Mouse (Mus musculus) lung, postnatal 36 days (tissue): ENCODE data around the gene Ttc7b.
A peak's percentile ranks its signal among the peaks of the same experiment; 100 is the strongest.

Experiments used
- DNase-seq: peaks from one replicate; pipeline ENCODE4 v3.0.0; 2022; ENCODE audit warnings: mixed read lengths

Ttc7b gene

DNA sequence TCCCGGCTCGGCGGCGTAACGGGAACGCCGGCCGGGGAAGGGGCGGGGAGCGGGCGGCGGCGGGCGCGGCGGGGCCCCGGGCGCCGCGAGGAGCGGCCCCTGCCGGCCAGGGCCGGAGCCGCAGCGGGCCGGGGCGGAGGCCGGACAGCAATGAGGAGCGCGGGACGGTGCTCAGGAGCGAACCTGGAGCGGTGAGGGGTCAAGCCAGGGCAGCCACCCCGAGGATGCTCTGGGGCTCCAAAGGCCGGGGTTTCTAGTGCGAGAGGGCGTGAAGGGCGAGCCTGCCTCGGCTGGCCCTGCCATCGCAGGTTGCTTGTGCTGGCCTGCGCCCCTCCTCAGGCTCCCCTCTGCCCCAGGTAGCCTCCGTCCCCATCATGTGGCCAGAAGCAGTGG is at the start of gene Ttc7b:
Gene Ttc7b, minus strand, starts transcription at position 33 of the 393 bp plus-strand sequence.
- peak; percentile 56 for DNase-seq

DNA sequence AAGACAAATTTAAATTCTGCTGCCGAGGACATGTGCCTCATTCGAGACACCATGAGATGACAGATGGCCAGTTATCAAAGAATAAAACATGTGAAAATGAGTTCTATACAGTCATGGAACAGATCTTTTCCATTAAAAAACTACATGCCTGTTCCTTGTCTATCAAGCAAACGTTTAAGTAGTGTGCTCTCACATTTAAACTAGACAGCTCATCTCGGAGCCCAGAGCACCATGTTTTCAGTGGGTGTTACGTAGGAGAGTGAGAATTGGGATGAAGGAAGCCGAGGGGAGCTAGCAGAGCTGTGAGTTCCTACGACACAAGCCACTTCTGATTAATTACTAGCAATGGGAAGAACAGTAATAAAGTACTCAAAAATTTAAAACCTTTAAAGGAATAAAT is 48.2 kb upstream of the Ttc7b start:
- no peak for DNase-seq

DNA sequence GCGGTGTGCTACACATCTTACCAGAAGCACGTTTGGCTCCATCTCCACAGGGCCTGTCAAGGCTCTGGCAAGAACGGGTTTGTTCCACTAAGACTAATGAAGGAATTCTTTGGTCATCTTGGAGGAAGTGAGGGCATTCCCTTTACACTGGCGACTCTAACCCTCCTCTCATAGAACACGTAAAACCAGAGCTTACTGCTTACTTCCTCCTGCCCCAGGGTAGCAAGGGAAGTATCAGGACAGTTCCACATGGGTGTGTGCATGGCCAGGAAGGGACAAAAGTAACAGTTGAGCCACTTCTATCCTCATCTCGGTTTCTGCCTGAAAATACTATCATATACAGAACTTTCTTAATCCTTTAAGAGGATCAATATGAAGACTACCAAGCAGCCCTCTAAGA is 47.5 kb upstream of the Ttc7b start:
- DNase-seq = no peak

DNA sequence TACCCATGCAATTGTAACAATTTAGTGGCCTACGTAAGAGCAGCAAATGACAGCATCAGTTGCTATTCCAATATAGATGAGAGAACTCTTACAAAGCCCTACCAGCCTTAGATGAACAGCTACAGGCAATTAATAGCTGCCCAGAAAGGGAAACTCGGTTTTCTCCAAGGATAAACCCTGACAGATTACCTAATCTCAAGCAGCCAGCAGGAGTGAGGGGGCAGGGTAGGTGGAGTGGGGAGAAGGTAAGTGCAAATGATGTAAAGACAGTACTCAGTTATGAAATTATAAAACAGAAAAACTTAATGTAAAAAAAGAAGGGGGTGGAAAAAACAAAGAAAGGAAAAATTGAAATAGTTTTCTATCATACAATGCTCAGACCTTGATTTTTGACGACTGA is 47.0 kb upstream of the Ttc7b start:
- DNase-seq = no peak

DNA sequence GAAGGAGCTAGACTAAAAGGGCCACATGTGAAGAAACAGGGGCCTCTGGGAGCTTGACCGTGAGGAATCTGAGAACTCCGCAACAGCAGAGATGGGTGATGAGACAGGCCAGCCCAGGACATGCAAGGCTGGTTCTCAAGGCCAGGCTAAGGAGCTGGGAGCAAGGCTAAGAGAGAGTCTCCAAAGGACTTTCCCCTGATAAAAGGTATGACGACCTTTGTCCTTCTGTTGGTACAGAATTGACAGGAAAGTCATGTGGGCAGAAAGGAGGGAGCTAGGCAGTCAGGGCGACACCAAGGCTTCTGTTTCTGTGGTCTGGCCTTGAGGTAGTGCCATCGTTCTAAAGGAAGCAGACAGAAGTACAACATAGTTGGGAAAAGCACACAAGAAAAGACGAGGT is 33.0 kb upstream of the Ttc7b start:
- no peak for DNase-seq

DNA sequence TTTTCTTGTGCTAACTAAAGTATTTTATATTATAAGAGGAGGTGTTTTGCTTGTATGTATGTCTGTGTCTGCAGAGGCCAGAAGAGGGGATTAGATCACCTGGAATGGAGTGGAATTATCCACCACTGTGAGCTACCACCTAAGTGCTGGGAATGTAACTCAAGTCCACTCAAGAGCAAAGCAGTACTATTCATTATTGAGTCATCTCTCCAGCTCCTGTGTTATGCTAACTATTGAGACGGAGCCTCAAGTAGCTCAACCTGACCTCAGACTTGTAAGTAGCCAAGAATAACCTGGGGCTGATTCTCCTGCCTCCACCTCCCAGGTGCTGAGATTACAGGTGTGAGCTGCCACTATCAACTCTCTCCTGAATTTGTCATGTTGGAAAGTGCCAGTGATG is 31.3 kb upstream of the Ttc7b start:
- no peak for DNase-seq

DNA sequence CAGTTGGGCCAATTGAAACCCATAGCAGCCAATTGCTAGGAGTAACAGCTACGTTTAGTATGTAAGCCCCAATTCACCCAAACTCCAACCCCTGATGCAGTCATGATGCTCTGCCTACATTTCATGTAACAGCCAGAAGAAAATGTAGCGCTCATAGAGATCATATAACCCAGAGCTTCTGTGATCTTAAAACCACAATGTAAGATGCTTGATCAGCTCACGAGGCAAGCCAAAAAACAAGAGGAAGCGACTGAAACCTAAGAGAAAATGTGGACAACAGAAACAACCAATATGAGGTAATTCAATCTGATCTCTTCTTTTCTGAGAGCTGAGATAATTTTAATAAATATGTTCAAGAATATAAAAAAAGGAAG is 23.6 kb upstream of the Ttc7b start:
- DNase-seq = no peak

DNA sequence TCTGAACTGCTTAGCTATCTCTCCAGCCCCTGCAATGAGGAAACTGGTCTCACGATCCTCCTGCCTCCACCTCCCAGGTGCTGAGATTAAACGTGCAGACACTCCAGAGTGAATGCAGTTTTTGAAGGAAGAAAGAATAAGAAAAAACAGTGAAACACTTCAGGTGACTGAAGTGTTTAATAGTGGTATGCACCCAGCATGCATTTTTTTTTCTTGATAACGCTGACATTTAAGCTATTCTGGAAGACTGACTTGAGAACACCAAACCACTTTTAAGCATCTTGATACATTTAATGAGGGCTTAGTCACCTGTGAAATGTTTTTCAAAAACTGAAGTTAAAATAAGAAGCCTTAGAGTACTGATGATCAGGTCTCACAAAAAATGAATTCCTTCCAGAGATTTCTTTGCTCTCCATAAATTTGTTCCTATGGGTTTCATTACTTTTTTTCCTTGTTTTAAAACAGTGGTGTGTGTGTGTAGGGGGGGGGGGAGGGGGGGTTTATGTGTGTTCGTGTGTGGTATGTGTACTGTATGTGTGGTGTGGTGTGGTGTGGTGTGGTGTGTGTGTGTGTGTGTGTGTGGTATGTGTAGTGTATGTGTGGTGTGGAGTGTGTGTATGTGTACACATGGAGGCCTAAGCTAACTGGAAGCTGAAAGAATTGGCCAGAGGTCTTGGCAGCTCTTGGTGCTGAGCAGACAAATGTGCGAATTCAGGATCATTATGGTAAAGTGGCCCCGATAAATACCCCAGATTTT is 23.0 kb upstream of the Ttc7b start:
- no peak for DNase-seq

DNA sequence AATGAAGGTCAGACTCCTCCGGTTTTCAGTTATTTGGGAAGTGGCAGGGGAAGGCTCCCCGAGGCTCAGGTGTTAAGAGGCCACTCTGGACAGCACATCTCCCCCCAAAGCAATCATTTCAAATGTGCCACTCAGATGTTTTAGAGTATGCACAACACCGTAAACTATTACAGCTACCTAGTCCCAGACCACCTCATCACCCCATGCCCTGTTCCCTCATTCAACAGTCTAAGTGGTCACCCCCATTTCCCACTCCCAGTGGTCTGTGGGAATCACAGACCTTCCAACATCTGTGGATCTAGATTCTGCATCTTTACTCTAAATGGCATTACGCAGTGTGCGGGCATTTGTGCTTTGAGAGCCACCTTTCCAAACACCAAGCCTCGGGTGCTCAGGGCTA is 21.9 kb upstream of the Ttc7b start:
- no peak for DNase-seq

DNA sequence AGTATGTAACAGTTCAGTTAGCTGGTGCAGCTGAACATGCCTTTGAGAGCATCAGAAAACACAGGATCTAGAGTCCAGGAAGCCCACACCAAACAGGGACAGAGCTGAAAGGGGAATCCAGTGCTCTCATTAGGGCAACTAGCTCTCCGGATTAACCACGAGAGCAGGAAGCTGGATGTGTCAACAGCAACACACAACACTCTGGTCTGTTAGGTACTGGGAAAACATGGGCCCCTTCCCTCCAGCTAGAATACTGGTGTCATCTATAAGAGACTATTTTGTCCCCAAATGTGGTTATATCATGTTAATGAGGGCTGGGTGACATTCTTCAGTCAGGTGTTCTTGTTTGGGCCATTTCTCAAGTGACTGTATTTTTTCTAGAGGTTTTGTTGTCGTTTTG is 21.4 kb upstream of the Ttc7b start:
- DNase-seq = no peak

DNA sequence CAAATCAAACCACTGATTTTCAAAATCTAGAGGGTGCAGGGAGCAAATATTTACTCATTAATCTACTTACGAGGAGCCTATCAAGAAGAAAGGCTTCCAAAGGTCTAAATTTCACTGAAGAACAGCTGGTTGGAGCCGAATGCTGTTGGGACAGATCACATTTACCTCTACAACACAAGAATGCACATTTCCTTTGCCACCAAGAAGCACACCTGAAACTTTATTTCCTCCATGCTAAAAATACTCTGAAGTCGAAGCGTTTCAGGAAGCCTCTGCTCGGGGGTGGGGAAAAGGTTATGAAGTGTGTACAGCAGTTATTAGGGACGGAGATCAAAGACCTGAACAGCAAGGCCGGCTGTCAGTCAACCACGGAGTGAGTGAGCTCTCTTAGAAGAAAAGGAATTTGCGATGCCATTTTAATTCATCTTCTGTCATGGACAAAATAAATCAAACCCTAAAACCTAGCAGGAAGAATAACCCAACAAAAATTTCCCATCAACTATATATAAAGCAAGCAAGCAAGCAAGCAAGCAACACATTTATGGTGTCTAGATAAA is 18.6 kb upstream of the Ttc7b start:
- no peak for DNase-seq

DNA sequence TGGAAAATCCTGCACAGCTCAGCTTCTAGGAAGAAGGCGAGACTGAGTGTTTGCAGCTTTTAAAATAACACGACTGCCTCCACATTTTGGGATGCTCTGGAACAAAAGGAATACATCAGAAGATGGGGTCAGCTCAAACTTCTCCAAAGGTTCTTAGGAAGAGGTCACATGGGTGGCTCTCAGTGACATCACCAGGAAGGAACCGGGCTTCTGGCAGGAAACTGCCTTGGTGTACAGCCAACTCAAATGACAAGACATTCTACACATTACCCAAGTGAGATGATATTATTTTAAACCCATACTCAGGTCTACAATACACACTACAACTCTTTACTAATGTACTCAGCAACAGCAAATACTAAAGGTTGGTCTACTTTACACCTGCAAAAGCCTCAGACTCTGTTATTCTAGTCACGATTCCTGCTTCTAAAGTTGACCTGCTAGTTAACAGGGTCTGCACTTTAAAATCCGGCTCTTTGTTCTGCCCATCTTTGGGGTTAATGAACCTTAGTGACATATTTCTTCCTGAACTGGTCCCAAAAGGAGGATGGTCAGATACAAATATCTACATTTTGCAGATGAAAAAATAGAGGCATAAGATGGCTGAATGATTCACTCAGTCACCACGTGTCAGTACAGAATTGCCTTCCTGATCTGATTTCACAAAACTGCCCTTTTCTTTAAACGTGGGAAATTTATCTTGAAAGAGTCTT is 18.0 kb upstream of the Ttc7b start:
- peak; percentile 80 for DNase-seq

DNA sequence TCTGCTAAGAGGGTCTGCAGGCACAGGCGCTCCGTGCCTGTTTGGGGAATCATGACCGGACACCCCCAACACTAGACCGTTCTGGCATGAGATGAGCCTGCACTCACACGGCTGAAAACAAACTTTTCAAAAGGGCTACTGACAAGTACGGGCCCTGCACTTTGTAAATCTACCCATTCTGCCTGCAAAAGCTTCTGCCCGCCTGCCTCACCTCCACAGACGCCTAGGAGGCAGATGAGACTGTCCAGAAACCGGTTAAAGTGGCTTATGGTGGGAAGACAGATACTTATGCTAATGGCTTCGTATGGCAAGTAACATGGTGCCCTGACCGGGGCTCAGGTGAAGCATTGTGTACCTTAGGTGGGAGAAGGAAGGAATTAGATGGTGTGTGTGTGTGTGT is 16.5 kb upstream of the Ttc7b start:
- DNase-seq = no peak

DNA sequence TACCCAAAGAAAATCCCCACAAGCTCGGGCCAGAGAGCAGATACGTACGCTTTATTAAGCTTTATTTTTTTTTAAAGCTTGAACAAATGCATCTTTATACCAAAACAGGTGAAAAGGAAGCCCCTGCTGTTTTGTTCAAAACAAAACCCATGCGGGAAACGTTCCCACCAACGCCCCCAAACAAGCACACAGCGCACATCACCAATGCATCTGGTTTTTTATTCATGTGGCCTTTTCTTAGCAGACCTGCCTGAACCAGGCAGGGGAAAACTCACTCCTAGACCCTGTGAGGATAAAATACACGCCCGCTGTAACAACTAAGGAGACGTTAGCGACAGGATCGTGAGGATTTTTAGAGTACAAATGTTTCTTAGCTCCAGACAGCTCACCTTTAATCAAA is 14.4 kb upstream of the Ttc7b start:
- DNase-seq = no peak

DNA sequence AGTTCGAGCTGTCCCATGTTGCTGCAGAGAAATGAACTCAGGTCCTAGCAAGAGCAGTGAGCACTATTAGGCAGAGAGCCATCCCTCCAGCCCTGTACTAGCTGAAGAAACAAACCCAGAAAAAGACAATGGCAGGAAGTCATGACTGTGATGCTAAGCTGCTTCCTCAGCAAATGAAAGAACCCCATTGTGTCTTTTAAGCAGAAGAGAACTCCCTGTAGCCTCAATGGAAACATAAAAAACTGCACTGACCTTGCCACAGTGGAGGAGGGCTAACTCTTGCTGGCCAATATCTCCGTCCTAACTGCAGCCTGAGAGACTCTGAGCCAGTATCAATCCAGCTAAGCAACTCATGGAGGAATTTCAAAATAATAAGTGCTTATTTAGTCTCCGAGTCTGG is 13.4 kb upstream of the Ttc7b start:
- DNase-seq = peak; percentile 75

DNA sequence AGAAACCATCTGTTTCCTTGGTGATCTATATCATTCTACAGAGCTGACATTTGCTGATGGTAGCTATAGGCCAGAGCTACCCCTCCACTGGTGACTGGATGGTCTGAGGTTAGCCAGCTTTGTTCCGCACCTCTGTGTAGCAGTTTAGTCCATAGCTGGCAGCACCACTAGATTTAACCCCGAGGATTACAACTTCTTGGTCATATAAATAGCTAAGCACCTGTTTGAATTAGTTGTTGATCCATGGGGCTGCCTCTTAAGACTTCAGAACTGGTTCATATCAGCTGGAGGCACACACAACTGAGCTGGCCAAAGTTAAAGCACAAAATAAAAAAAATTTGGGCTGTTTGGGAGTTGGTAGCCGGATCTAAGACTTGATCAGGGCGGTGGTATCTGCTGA is 12.6 kb upstream of the Ttc7b start:
- no peak for DNase-seq

DNA sequence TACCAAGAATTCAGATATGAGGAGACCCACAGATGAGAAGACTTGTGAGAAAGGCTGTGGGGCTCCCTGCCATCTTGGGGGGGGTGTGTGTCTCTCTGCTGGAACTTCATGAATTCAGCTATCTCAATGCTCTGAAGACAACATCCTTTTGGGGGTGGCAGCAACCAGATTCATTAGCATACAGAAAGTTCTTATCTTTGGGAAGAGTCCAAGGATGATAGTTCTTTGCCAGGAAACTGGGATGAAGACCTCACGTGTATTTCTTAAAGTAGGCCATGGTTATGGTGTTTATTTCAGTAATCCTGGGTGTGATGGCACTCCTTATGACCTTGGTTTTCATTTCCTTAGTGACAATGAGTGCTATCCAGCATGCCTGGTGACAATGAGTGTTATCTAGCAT is 11.1 kb upstream of the Ttc7b start:
- peak; percentile 24 for DNase-seq

DNA sequence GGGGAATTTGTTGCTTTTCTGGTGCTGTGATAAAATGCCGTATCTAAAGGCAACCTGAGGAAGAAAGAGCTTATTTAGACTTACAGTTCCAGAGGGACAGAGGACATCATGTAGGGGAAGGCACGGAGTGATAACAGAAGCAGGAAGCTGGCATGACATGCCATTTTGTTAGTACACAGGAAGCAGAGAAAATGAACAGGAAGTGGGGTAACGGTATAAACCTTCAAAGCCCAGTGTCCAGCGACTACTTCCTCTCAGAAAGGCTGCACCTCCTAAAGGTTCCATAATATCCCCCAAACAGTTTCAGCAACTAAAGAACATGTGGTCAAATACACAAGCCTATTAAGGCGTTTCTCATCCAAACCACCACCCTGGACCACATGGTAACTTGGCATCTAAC is 10.2 kb upstream of the Ttc7b start:
- DNase-seq = peak; percentile 35

DNA sequence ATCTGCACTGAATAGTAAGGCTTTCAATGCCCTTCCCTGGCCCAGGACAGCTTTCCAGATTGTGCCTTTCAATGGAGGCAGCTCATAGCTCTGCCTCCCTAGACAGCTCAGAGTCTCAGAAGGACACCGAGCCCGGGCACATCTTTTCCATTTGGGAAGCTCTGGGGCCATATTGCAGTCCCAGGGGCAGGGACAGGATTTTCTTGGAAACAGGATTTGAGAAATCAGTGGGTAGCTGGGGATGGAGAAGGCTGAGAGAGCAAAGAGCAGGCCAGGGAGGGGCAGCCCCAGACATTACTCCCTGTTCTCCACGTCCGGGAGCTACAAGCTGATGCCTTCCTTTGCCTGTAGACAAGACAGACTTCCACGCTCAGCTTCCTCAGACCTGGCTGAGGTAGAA is 9.0 kb upstream of the Ttc7b start:
- DNase-seq = no peak

DNA sequence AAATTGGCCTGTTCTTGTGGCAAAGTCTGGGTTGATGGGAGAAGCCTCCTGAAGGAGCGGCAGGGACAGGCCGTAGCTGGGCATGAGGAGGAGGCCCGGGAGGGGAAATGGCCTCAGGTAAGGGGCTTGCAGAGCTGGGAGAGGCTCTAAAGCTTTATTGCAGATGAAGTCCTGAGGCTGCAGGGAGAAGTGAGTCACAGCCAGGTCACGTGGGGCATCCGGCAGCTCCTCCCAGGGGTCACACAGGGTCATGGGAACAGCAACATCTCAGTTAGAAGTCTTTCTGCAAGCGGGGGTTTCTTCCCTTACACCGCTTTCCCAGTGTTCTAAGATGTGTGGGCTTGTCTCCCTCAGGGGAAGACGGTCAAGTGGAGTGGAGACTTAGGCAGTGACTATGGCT is 8.5 kb upstream of the Ttc7b start:
- peak; percentile 77 for DNase-seq

DNA sequence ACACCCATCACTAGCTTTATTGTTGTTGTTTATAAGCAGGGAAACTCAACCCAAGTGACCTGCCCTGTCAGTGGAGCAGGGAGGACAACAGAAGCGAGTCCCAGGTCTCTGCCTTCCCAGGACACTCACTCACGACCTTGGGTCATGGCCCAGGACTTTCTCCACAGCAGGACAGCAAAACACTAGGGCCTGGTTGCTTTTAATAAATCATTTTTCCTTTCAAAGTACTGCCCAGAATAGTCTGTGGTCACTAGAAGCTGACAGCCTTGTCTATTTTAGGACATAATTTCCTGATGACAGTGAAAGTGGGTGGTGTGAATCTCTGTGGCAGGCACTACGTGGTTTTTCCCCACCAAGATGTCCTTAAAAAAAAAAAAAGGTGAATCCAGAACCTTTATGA is 7.6 kb upstream of the Ttc7b start:
- DNase-seq = no peak

DNA sequence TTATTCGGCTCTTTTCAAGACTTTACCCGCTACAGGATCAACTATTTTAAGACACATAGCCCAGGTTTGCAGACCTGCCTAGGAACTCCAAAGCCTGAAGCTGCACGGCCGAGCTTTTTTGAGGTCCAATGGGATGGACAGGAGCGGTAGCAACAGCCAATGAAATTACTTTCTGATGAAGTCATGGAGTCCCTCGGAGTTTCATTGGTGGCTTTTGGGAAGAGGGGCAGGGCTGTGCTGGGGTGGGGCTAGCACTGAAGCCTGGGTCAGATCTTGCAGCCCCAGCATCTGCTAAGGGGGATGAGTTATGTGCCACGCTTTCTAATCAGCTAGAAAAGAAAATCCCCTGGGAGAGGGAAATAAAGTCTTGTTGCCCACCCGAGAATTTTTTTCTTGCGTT is 7.1 kb upstream of the Ttc7b start:
- peak; percentile 86 for DNase-seq

DNA sequence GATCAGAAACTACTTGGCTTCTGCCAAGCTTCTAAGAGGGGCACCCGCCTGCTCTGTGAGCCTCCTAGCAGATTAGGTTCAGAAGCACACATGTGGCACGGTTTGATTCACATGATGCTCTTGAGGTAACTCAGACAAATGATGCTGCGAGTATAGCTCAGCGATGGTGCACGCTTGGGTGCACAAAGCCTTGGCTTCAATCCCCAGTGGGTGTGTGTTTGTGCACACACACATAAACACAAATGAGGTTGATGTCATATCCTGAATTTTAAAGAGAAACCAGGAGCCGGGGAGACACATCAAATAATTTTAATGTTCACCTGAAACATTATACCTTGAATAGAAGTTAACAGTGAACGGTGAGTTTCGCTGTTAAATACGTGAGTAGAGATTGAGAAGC is 6.6 kb upstream of the Ttc7b start:
- no peak for DNase-seq

DNA sequence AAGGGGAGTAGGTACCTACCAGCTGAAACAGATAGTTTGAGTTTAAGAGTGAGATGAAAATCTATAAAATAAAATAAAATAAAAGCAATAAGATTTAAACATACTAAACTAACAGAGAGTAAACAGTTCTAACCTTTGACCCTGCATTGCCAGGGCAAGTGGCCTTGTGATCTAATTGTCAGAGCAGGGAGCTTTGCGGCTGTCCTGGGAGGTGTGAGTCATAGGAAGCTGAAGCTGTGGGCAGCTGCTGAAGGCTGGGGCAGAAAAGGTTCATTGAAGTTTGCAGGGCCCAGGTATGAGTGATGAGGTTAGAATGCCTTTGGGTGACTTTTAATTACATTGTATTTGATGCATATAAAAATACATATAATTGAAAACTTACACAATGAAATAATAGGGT is 5.3 kb upstream of the Ttc7b start:
- DNase-seq = no peak
